Mouse (Mus musculus) kidney, postnatal 10 days (tissue): Measurements from ENCODE around the gene Slc16a12.

ENCODE experiments used
- DNase-seq: peaks from one replicate; pipeline ENCODE4 v3.0.0; 2021; ENCODE audit warnings: mixed read lengths

Slc16a12 gene

GRCm38 (mm10) chr19:34726254-34726962 is 20.7 kb downstream of the Slc16a12 start:
- no peak for DNase-seq

- DNase-seq, result no peak
These were observed 21.7 kb downstream of the Slc16a12 start for GRCm38 (mm10) chr19:34725418-34725817.

GRCm38 (mm10) chr19:34724598-34724997 is 22.5 kb downstream of the Slc16a12 start:
- no peak for DNase-seq

GRCm38 (mm10) chr19:34722541-34722940 is 24.5 kb downstream of the Slc16a12 start:
- no peak for DNase-seq

GRCm38 (mm10) chr19:34720130-34720529 is 27.0 kb downstream of the Slc16a12 start:
- DNase-seq, result no peak

GRCm38 (mm10) chr19:34718963-34719362 is 28.1 kb downstream of the Slc16a12 start:
- peak; percentile 22 for DNase-seq

- peak; percentile 27 for DNase-seq
These were observed 28.6 kb downstream of the Slc16a12 start for GRCm38 (mm10) chr19:34718478-34718877.

- no peak for DNase-seq
These were observed 31.2 kb downstream of the Slc16a12 start for GRCm38 (mm10) chr19:34715895-34716294.

- peak; percentile 38 for DNase-seq
These were observed 32.8 kb downstream of the Slc16a12 start for GRCm38 (mm10) chr19:34714250-34714666.

- no peak for DNase-seq
These were observed 35.0 kb downstream of the Slc16a12 start for GRCm38 (mm10) chr19:34712050-34712449.

- peak; percentile 29 for DNase-seq
These were observed 38.9 kb downstream of the Slc16a12 start for GRCm38 (mm10) chr19:34708221-34708620.

- DNase-seq, result no peak
These were observed 39.5 kb downstream of the Slc16a12 start for GRCm38 (mm10) chr19:34707571-34707970.

GRCm38 (mm10) chr19:34706261-34706660 is 40.8 kb downstream of the Slc16a12 start:
- peak; percentile 80 for DNase-seq

GRCm38 (mm10) chr19:34705141-34705540 is 41.9 kb downstream of the Slc16a12 start:
- DNase-seq, result no peak

GRCm38 (mm10) chr19:34699300-34699699 is 47.8 kb downstream of the Slc16a12 start:
- DNase-seq, result no peak

GRCm38 (mm10) chr19:34698852-34699251 is 48.2 kb downstream of the Slc16a12 start:
- DNase-seq, result no peak

- no peak for DNase-seq
These were observed 48.7 kb downstream of the Slc16a12 start for GRCm38 (mm10) chr19:34698432-34698831.

GRCm38 (mm10) chr19:34697461-34697860 is 49.6 kb downstream of the Slc16a12 start:
- no peak for DNase-seq

- peak; percentile 34 for DNase-seq
These were observed 50.6 kb downstream of the Slc16a12 start for GRCm38 (mm10) chr19:34696352-34696986.

- no peak for DNase-seq
These were observed 55.7 kb downstream of the Slc16a12 start for GRCm38 (mm10) chr19:34691402-34691801.

- no peak for DNase-seq
These were observed 61.6 kb downstream of the Slc16a12 start for GRCm38 (mm10) chr19:34685530-34685929.

GRCm38 (mm10) chr19:34684857-34685256 is 62.2 kb downstream of the Slc16a12 start:
- peak; percentile 80 for DNase-seq

GRCm38 (mm10) chr19:34678428-34678827 is 68.7 kb downstream of the Slc16a12 start:
- DNase-seq, result no peak

GRCm38 (mm10) chr19:34673476-34673875 is 73.6 kb downstream of the Slc16a12 start:
- DNase-seq, result peak; percentile 54
